Mouse (Mus musculus) MEL (cell line): Measurements from ENCODE around the gene Ptk7. TPM values are rescaled to one million over a fixed set of nuclear protein-coding genes. Genes with fewer than 3 reads are reported as not detected.

Source experiments
- DNase-seq: peaks from one replicate; pipeline ENCODE4 v3.0.0; 2011; ENCODE audit warnings: low read depth, low spot score
- H3K27ac ChIP-seq: 2 replicates; pipeline ENCODE4 v1.5.1; 2012; ENCODE audit warnings: low read depth, mild to moderate bottlenecking, control low read depth, low read length, moderate library complexity; ENCODE audit not compliant: control insufficient read depth
- H3K27me3 ChIP-seq, 2 experiments: fragments of 150-350 bp in 1 of 2; sonication (generic) in 1 of 2; 2 replicates each; pipeline ENCODE4 v1.6.1; 2012; ENCODE audit warnings: low read length in 2 of 2, mild to moderate bottlenecking in 2 of 2, improper control_type of control experiment in 1 of 2, moderate library complexity in 1 of 2; ENCODE audit not compliant: insufficient read depth in 2 of 2, control insufficient read depth in 1 of 2
- H3K36me3 ChIP-seq, 2 experiments: 2 replicates each; pipeline ENCODE4 v1.6.1; 2012 to 2014; ENCODE audit warnings: low read length in 2 of 2, improper control_type of control experiment in 1 of 2, inconsistent platforms in 1 of 2, mild to moderate bottlenecking in 1 of 2; ENCODE audit not compliant: insufficient read depth in 2 of 2, control insufficient read depth in 1 of 2
- H3K4me1 ChIP-seq, 2 experiments: fragments of 150-350 bp in 1 of 2; sonication (generic) in 1 of 2; 2 replicates each; pipeline ENCODE4 v1.6.1; 2012; ENCODE audit warnings: low read length in 2 of 2, improper control_type of control experiment in 1 of 2, mild to moderate bottlenecking in 1 of 2; ENCODE audit not compliant: insufficient read depth in 2 of 2, control insufficient read depth in 1 of 2
- H3K4me3 ChIP-seq, 2 experiments: fragments of 150-350 bp in 1 of 2; sonication (generic) in 1 of 2; 2 replicates each; pipeline ENCODE4 v1.5.1; 2012; ENCODE audit warnings: low read depth in 2 of 2, low read length in 2 of 2, mild to moderate bottlenecking in 2 of 2, moderate library complexity in 2 of 2, control low read depth in 1 of 2, improper control_type of control experiment in 1 of 2; ENCODE audit not compliant: control insufficient read depth in 1 of 2, insufficient read depth in 1 of 2
- H3K79me2 ChIP-seq: 2 replicates; pipeline ENCODE4 v1.6.1; 2012; ENCODE audit warnings: mild to moderate bottlenecking, low read length, moderate library complexity; ENCODE audit not compliant: control insufficient read depth, poor library complexity, insufficient read depth
- H3K9ac ChIP-seq: 2 replicates; pipeline ENCODE4 v1.6.1; 2012; ENCODE audit warnings: low read depth, mild to moderate bottlenecking, control low read depth, low read length, moderate library complexity; ENCODE audit not compliant: control insufficient read depth, poor library complexity, severe bottlenecking
- H3K9me3 ChIP-seq: fragments of 150-350 bp; sonication (generic); replicated peaks from 2 replicates; pipeline ENCODE4 v1.6.1; 2012; ENCODE audit warnings: mild to moderate bottlenecking, low read length, improper control_type of control experiment, moderate library complexity; ENCODE audit not compliant: insufficient read depth
- CTCF ChIP-seq, 3 experiments: IDR thresholded peaks in 2 of 3; conservative IDR thresholded peaks in 1 of 3; 2 replicates each; pipeline ENCODE4 v1.5.1; 2011 to 2012; ENCODE audit warnings: low read length in 3 of 3, low read depth in 2 of 3, mild to moderate bottlenecking in 2 of 3, improper control_type of control experiment in 1 of 3, inconsistent platforms in 1 of 3, mixed read lengths in 1 of 3, moderate library complexity in 1 of 3; ENCODE audit not compliant: control insufficient read depth in 1 of 3, insufficient read depth in 1 of 3, poor library complexity in 1 of 3, severe bottlenecking in 1 of 3
- ELF1 ChIP-seq: IDR thresholded peaks from 2 replicates; pipeline ENCODE4 v1.6.1; 2014; ENCODE audit warnings: low read depth, mild to moderate bottlenecking, inconsistent platforms, low read length, improper control_type of control experiment, moderate library complexity
- GATA1 ChIP-seq: IDR thresholded peaks from 2 replicates; pipeline ENCODE4 v1.6.1; 2011; ENCODE audit warnings: low read depth, low read length, improper control_type of control experiment
- HCFC1 ChIP-seq: IDR thresholded peaks from 2 replicates; pipeline ENCODE4 v1.6.1; 2012; ENCODE audit warnings: low read depth, mild to moderate bottlenecking, inconsistent platforms, low read length, improper control_type of control experiment, moderate library complexity
- JUND ChIP-seq: IDR thresholded peaks from 2 replicates; pipeline ENCODE4 v1.6.1; 2011; ENCODE audit warnings: low read depth, mild to moderate bottlenecking, improper control_type of control experiment, low read length
- KAT2A ChIP-seq: conservative IDR thresholded peaks from 2 replicates; pipeline ENCODE4 v1.6.1; 2012; ENCODE audit warnings: low read depth, low read length, improper control_type of control experiment, inconsistent platforms
- MAX ChIP-seq: IDR thresholded peaks from 2 replicates; pipeline ENCODE4 v1.6.1; 2011; ENCODE audit warnings: low read length, improper control_type of control experiment
- MEF2A ChIP-seq: IDR thresholded peaks from 2 replicates; pipeline ENCODE4 v1.6.1; 2014; ENCODE audit warnings: low read depth, mild to moderate bottlenecking, inconsistent platforms, low read length, improper control_type of control experiment; ENCODE audit not compliant: poor library complexity, insufficient replicate concordance, severe bottlenecking; ENCODE audit errors: extremely low read depth
- MYC ChIP-seq: IDR thresholded peaks from 2 replicates; pipeline ENCODE4 v1.6.1; 2011; ENCODE audit warnings: low read depth, mild to moderate bottlenecking, low read length, improper control_type of control experiment, moderate library complexity
- NELFE ChIP-seq: IDR thresholded peaks from 2 replicates; pipeline ENCODE4 v1.6.1; 2011; ENCODE audit warnings: low read depth, low read length, improper control_type of control experiment
- POLR2AphosphoS2 ChIP-seq: IDR thresholded peaks from 2 replicates; pipeline ENCODE4 v1.6.1; 2011; ENCODE audit warnings: low read length, improper control_type of control experiment
- RAD21 ChIP-seq: IDR thresholded peaks from 2 replicates; pipeline ENCODE4 v1.6.1; 2011; ENCODE audit warnings: mild to moderate bottlenecking, low read depth, low read length, improper control_type of control experiment
- RCOR1 ChIP-seq: IDR thresholded peaks from 2 replicates; pipeline ENCODE4 v1.6.1; 2012; ENCODE audit warnings: low read depth, mild to moderate bottlenecking, inconsistent platforms, low read length, improper control_type of control experiment
- SMC3 ChIP-seq: IDR thresholded peaks from 2 replicates; pipeline ENCODE4 v1.6.1; 2011; ENCODE audit warnings: low read depth, low read length, improper control_type of control experiment
- TBP ChIP-seq: IDR thresholded peaks from 2 replicates; pipeline ENCODE4 v1.8.0; 2011; ENCODE audit warnings: low read depth, low read length, improper control_type of control experiment
- USF1 ChIP-seq: IDR thresholded peaks from 2 replicates; pipeline ENCODE4 v1.6.1; 2014; ENCODE audit warnings: low read depth, mild to moderate bottlenecking, inconsistent platforms, low read length, improper control_type of control experiment, moderate library complexity
- ZMIZ1 ChIP-seq: IDR thresholded peaks from 2 replicates; pipeline ENCODE4 v1.6.1; 2012; ENCODE audit warnings: low read depth, mild to moderate bottlenecking, inconsistent platforms, low read length, improper control_type of control experiment, moderate library complexity
- ZNF384 ChIP-seq: IDR thresholded peaks from 2 replicates; pipeline ENCODE4 v1.6.1; 2012; ENCODE audit warnings: low read depth, mild to moderate bottlenecking, inconsistent platforms, low read length, improper control_type of control experiment
- polyA plus RNA-seq, 2 experiments: library from polyadenylated mRNA; stranded (reverse) in 1 of 2; unstranded in 1 of 2; fragments of >175 nt in 1 of 2; fragments of >200 nt in 1 of 2; gene quantifications; 2 replicates each; pipeline versions ENCODE4 v1.2.1 to v1.2.4; 2012; ENCODE audit warnings: low replicate concordance in 2 of 2, low read depth in 1 of 2; ENCODE audit not compliant: insufficient read length in 2 of 2, insufficient read depth in 1 of 2, missing spikeins in 1 of 2
- total RNA-seq: library from RNA; depleted of rRNA; stranded (reverse); fragments of 300-350 nt; gene quantifications from 2 replicates; pipeline ENCODE4 v1.2.3, GENCODE M21; 2012

Gene Ptk7
- total and polyA plus RNA-seq, 3 experiments = 0.04 to 0.10 TPM; not detected in 1

DNA sequence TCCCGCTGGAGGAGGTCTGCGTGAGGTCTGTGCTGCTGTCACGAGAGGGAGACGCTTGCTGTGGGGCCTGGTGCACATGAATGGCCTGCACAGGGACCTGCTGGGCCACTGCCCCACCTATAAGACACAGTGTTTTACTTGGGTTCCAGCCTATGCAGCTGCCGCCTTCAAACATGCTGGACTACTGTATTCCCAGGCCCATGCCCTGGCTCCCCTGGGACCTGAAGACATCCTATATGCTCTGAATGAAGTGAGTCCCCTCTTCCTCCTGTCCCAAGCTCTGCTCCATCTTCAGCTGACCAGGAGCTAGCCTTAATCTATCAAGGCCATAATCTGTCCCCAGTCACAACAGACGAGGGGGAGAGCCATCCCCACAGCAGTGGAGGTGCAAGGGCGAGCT lies 78.4 kb downstream of the Ptk7 start:
- DNase-seq = no peak
- Histone ChIP-seq H3K4me1 (peaks cover 0 to 23% of the 10 kb centered on the region in 2 experiments; a peak in 3 of 4 replicates), H3K27me3 (no peaks in the 10 kb centered on the region), H3K9ac (no peak overlapping the region), H3K4me3 (no peak overlapping the region), H3K36me3 (peaks cover 0 to 18% of the 10 kb centered on the region in 2 experiments; a peak in 3 of 4 replicates), H3K79me2 (peaks cover 25% of the 10 kb centered on the region), H3K9me3 (no peaks in the 10 kb centered on the region), H3K27ac (no peak overlapping the region)
- no peak for TF ChIP-seq ZMIZ1
- TF ChIP-seq MYC = no peak
- TF ChIP-seq RCOR1 = no peak
- no peak for TF ChIP-seq ELF1

- Histone ChIP-seq H3K9ac (no peak overlapping the region), H3K79me2 (peaks cover 13% of the 10 kb centered on the region), H3K27ac (no peak overlapping the region), H3K4me3 (no peak overlapping the region), H3K27me3 (no peaks in the 10 kb centered on the region), H3K4me1 (peaks cover 0 to 20% of the 10 kb centered on the region in 2 experiments; a peak in 3 of 4 replicates), H3K36me3 (peaks cover 0 to 18% of the 10 kb centered on the region in 2 experiments; a peak in 3 of 4 replicates), H3K9me3 (no peaks in the 10 kb centered on the region)
- TF ChIP-seq JUND (no peak), KAT2A (no peak), GATA1 (no peak), NELFE (no peak), RAD21 (no peak), SMC3 (no peak), MEF2A (no peak), MAX (no peak), POLR2AphosphoS2 (no peak), TBP (no peak), ZMIZ1 (no peak)
- DNase-seq = no peak
Measured at GRCm38 (mm10) chr17:46549642-46550041, 79.7 kb downstream of the Ptk7 start.

GRCm38 (mm10) chr17:46549193-46549592 lies 80.1 kb downstream of the Ptk7 start:
- peaks cover 0 to 16% of the 10 kb centered on the region in 2 experiments; a peak in 3 of 4 replicates for H3K4me1 ChIP-seq
- peak; percentile 32 for DNase-seq
- no peak overlapping the region for H3K4me3 ChIP-seq
- peaks cover 8% of the 10 kb centered on the region for H3K79me2 ChIP-seq
- peaks cover 0 to 14% of the 10 kb centered on the region in 2 experiments; a peak in 3 of 4 replicates for H3K36me3 ChIP-seq
- H3K9ac ChIP-seq = no peak overlapping the region
- TF ChIP-seq HCFC1 = no peak
- no peak for TF ChIP-seq USF1
- peak; percentile 18 for TF ChIP-seq RAD21
- no peak for TF ChIP-seq MAX
- TF ChIP-seq ZNF384 = peak; percentile 89
- peak in 2 of 3 experiments; percentile 39 to 69; a peak in 5 of 6 replicates for TF ChIP-seq CTCF (IDR thresholded peaks at IDR 0.05 in 2 of 3, conservative IDR thresholded peaks at IDR 0.05 in 1 of 3; ENCODE audit: control insufficient read depth in 1 of 3, insufficient read depth in 1 of 3, low read depth in 2 of 3, low read length in 3 of 3, poor library complexity in 1 of 3, severe bottlenecking in 1 of 3)
- peak; percentile 8; the same call in 1 of the 2 replicates for TF ChIP-seq SMC3
- TF ChIP-seq, all 39 proteins: peak for 4
- Histone ChIP-seq H3K9me3 (no peaks in the 10 kb centered on the region), H3K27ac (no peak overlapping the region), H3K27me3 (no peaks in the 10 kb centered on the region)
